Mouse (Mus musculus) E14TG2a.4 (cell line): Measurements from ENCODE around the gene Creb5.
A peak's percentile ranks its signal among the peaks of the same experiment; 100 is the strongest.

ENCODE experiments used
- H3K27me3 ChIP-seq: 2 replicates; pipeline ENCODE4 v1.6.1; 2014; ENCODE audit warnings: low read length, control low read depth; ENCODE audit not compliant: insufficient read depth
- H3K36me3 ChIP-seq: 2 replicates; pipeline ENCODE4 v1.6.1; 2014; ENCODE audit warnings: low read length, control low read depth; ENCODE audit not compliant: insufficient read depth
- H3K4me1 ChIP-seq: replicated peaks from 2 replicates; pipeline ENCODE4 v1.6.1; 2014; ENCODE audit warnings: low read depth, low read length, control low read depth
- H3K4me3 ChIP-seq: replicated peaks from 2 replicates; pipeline ENCODE4 v1.5.1; 2014; ENCODE audit warnings: mild to moderate bottlenecking, low read length
- H3K9me3 ChIP-seq: 2 replicates; pipeline ENCODE4 v1.6.1; 2014; ENCODE audit warnings: low read length, control low read depth
- CTCF ChIP-seq: conservative IDR thresholded peaks from 2 replicates; pipeline ENCODE4 v1.5.1; 2014; ENCODE audit warnings: low read length
- NANOG ChIP-seq: IDR thresholded peaks from 2 replicates; pipeline ENCODE4 v1.6.1; 2014; ENCODE audit warnings: borderline replicate concordance, low read length, mixed read lengths
- POU5F1 ChIP-seq: IDR thresholded peaks from 2 replicates; pipeline ENCODE4 v1.6.1; 2014; ENCODE audit warnings: low read length, borderline replicate concordance

Creb5 gene

DNA sequence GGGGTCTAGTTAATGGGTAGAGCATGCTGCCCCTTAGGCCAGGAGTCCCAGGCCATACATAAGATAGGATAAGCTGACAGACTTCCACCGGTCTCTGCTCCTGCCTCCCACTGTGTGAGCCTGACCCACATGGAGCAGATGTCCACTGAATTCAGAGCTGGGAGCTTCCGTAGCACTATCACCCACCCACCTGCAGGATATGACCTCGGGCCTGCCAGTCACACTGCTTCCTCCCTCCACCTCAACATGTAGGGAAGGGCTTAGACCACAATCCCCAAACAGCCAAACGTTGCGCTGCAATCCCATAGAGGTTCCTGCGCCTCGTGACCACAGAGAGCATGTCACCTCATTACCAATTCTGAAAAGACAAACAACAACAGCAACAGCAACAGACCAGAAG lies 293.3 kb downstream of the Creb5 start:
- H3K4me3 ChIP-seq = no peak overlapping the region
- H3K9me3 ChIP-seq = peaks cover 14% of the 10 kb centered on the region
- no peaks in the 10 kb centered on the region for H3K36me3 ChIP-seq

DNA sequence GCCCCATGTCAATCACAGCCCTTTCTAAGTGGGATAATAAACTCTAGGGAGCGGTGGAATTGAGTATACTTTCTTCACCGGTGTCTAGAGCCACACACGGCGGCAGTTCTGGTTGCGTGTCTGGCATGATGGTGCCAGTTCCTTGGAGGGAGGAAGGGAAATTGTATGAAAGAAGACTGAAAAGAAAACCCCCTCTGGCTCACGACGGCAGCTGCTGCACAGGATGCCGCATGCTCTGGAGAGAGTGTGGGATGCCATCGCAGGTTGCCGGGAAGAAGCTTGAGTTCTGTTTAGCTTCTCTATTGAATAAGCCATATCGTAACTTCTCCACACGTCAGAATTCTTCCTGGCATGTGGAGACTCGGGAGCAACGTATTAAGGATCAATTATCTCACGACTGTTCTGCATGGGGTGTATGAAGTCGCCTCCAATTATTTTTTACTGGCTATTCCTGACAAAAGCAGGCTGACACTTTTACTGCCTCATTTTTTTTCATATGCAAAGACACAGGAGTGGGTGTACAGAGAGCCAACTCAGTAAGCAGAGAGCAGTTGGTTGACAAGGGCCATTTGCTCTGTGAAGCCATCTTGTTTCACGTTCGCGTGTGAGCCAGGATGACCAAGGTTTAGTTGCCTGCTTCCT lies 296.3 kb downstream of the Creb5 start:
- Histone ChIP-seq H3K4me3 (no peak overlapping the region), H3K27me3 (peaks cover 3% of the 10 kb centered on the region; the same call in 1 of the 2 replicates), H3K9me3 (peaks cover 14% of the 10 kb centered on the region), H3K36me3 (no peaks in the 10 kb centered on the region), H3K4me1 (peaks cover 24% of the 10 kb centered on the region)
- TF ChIP-seq POU5F1 (no peak), NANOG (no peak), CTCF (no peak)

More for the DNA sequence above, 293.3 kb downstream of the Creb5 start:
- no peak for TF ChIP-seq NANOG
- no peak for TF ChIP-seq CTCF
- no peak for TF ChIP-seq POU5F1
- Histone ChIP-seq H3K4me1 (peaks cover 25% of the 10 kb centered on the region), H3K27me3 (peaks cover 3% of the 10 kb centered on the region; the same call in 1 of the 2 replicates)

DNA sequence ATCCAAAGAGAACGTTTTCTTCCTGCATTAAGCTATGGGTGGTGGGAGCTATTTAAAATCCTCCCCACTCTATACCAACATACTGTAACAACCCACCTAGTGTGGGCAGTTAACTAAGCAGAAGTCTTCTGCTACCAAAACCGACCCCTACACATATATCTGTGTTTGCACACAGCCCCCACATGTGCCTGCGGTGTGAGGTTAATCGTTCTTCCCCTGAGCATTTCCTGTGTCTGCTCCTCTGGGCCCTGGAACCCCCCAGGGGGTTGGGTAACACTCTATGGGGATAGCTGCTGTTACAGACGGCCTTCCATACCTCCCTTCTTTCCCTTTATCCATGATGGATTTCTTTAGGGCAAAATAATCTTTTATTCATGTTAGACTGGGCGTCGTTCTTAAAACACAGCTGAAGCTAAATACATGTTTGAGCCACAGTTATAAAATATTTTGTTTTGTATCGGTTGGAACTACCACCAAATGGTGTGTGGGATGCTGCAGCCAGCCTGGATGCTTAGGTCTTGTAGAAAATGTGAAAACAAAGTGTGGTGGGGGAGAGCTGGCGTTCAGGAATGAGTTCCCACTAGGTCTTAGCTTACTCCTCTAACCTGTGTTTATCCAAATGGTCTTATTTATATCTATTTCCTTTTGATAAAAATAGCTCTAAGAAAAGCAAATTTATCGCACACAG lies 297.8 kb downstream of the Creb5 start:
- H3K36me3 ChIP-seq = no peaks in the 10 kb centered on the region
- TF ChIP-seq NANOG (no peak), POU5F1 (no peak), CTCF (no peak)
- H3K4me3 ChIP-seq = no peak overlapping the region

DNA sequence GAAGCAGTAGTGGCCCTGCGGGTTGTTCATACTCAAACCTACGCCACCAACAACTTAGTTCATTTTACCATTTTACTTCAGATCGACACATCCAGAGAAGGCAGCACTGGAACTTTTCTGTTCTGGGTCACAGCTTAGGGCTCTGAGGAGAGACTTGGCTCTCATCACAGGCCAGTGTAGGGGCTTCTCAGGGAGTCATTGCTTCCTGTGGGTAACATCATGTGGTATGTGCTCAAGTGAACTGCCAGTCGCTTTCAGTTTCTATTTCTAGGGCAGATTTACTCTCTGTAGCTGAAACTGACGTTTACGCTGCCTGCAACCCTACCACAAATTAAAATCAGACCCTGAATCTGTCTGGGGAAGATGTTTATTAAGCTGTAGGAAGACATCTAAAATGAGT lies 302.7 kb downstream of the Creb5 start:
- Histone ChIP-seq H3K4me1 (peaks cover 15% of the 10 kb centered on the region), H3K9me3 (no peaks in the 10 kb centered on the region), H3K27me3 (no peaks in the 10 kb centered on the region), H3K36me3 (no peaks in the 10 kb centered on the region), H3K4me3 (no peak overlapping the region)
- TF ChIP-seq CTCF (no peak), NANOG (no peak), POU5F1 (no peak)

More for the DNA sequence above, 297.8 kb downstream of the Creb5 start:
- Histone ChIP-seq H3K27me3 (peaks cover 3% of the 10 kb centered on the region; the same call in 1 of the 2 replicates), H3K9me3 (peaks cover 9% of the 10 kb centered on the region), H3K4me1 (peaks cover 24% of the 10 kb centered on the region)

DNA sequence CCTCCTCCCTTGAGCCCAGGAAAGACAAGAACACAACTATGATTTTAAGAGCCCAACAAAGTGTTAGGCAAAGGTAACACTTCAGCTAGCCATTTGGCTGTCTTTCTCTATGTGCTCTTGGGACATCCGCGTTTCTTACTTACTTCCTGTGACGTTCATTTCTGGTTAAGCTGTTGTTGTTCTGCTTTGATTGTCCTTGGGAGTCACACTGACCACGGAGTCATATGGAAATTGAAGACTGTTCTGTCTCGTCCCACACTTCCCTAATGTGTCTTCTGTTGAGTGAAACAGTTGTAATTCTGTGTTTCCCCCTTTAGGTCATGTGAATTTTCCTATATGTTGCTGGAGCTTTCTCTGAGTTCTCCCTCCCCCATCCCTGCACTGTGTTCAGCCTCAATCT lies 305.2 kb downstream of the Creb5 start:
- TF ChIP-seq POU5F1 (no peak), NANOG (no peak), CTCF (no peak)
- Histone ChIP-seq H3K4me1 (peaks cover 12% of the 10 kb centered on the region), H3K9me3 (no peaks in the 10 kb centered on the region)

DNA sequence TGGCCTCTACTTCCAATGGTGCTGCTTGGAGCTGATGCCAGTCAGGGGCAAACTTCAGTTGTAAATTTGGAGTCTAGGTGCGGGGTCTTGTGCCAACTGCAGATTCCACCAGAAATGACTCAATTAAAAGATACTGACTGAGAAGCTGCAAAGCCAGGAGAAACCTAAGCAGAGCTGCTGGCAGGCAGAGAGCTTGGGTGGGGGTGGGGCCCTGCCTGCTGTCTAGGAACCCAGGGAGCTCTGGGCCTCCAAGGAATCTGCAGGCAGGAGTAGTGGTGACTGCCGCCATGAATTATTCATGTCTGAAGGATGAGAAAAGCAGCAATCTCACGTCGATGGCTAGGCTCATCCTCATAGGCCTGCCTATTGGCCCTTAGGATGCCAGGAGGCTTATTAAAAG lies 306.5 kb downstream of the Creb5 start:
- Histone ChIP-seq H3K27me3 (no peaks in the 10 kb centered on the region), H3K4me3 (no peak overlapping the region), H3K9me3 (no peaks in the 10 kb centered on the region), H3K36me3 (no peaks in the 10 kb centered on the region), H3K4me1 (peaks cover 12% of the 10 kb centered on the region)
- TF ChIP-seq CTCF (no peak), POU5F1 (0 out of 2 replicates have a peak, but pooled peaks have one; percentile 33)

More for the DNA sequence above, 305.2 kb downstream of the Creb5 start:
- Histone ChIP-seq H3K36me3 (no peaks in the 10 kb centered on the region), H3K27me3 (no peaks in the 10 kb centered on the region), H3K4me3 (no peak overlapping the region)

DNA sequence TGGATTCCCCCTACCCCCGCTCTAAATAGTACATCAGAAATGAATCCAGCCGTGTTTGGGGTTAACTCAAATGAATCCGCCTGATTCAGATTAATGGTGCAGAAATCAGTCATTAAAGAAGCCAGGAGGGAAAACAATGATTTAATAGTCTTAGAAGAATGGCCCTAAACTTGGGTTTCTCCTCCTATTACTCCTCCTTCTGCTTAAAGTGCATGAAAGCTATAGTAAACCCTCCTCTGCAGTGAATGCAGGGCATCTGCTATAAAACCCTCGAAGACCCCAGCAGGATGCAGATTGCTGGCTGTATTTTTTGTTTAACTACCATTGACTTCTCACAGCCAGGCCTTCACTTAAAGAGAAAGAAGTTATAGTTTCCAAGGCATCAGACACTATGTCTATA lies 307.2 kb downstream of the Creb5 start:
- Histone ChIP-seq H3K36me3 (no peaks in the 10 kb centered on the region), H3K9me3 (no peaks in the 10 kb centered on the region), H3K4me3 (no peak overlapping the region), H3K27me3 (no peaks in the 10 kb centered on the region), H3K4me1 (peaks cover 12% of the 10 kb centered on the region)
- TF ChIP-seq NANOG = no peak
- TF ChIP-seq POU5F1 = no peak
- no peak for TF ChIP-seq CTCF

DNA sequence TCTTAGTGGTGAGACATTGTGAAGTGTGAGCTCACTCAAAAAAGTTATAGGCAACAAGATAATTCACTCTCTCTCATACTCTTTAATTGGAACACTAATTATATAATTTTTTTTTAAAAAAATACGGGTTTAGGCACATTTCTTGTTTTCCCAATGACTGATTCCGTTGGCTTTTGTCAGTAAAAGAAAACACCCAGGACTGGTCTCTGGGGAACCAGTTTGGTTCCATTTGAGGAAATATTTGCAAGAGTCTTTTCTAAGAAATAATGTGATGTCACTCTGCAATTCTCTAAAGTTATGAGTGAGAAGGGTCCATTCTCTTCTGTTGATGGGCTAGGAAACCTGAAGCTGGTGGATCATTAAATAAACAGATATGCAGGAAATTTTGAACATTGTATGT lies 309.3 kb downstream of the Creb5 start:
- no peaks in the 10 kb centered on the region for H3K27me3 ChIP-seq
- H3K9me3 ChIP-seq = no peaks in the 10 kb centered on the region
- no peak for TF ChIP-seq NANOG
- no peak for TF ChIP-seq POU5F1
- TF ChIP-seq CTCF = no peak
- H3K36me3 ChIP-seq = no peaks in the 10 kb centered on the region
- H3K4me3 ChIP-seq = no peak overlapping the region
- peaks cover 12% of the 10 kb centered on the region for H3K4me1 ChIP-seq

DNA sequence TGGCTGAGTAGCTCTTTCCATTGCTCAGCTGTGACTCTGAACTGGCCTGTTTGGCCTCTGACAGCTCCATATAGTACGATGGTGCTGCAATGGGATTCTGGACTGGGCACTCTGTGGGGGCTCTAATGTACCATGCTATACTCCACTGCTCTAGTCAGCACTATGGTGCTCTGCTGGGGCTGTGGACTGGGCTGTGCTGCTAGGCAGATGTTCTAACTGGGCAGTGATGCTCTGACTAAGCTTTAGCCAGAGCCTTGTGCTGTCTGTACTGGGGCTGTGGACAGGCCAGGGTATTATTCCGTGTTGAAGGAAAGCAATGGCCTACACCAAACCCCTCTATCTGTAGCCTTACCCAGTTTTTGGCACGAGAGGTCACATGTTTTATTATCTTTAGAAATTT lies 316.0 kb downstream of the Creb5 start:
- Histone ChIP-seq H3K9me3 (no peaks in the 10 kb centered on the region), H3K4me1 (no peaks in the 10 kb centered on the region), H3K4me3 (no peak overlapping the region), H3K27me3 (no peaks in the 10 kb centered on the region), H3K36me3 (no peaks in the 10 kb centered on the region)
- no peak for TF ChIP-seq POU5F1
- TF ChIP-seq NANOG = no peak
- TF ChIP-seq CTCF = no peak
